23 mouse cellular contexts compared by ENCODE assay signal in the genomic region with DNA sequence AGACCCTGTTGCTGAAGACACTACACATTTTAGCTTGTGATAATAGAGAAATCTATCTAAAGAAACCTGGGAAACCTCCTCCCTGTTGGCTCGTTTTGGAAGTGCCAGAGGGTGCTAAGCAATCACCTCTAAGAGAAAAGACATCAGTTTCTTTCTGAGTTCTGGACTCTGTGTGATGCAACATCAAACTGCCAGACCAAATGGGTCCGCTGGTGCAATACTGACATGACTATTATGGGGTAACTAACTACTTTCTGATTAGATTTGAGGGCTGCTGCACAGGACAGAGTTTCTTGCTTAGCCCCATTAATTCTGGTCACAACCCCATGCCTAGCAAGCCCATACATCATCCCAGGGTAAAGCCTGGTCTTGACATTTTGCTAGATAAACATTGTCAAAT.
A peak's percentile ranks its signal among the peaks of the same experiment; 100 is the strongest.
DNase-seq lines count a peak whose midpoint lies in the region; ATAC-seq and TF ChIP-seq lines count a peak whose summit lies in the region.
"Had no signal": no experiment of that assay in that cellular context is flagged by ENCODE, and none has a peak within 500 bp of the region (broad histone marks: within the 10 kb centered on the region; RNA-seq: fewer than 3 reads in every experiment).

No protein-coding gene starts in this region.

- TF ChIP-seq EP300 in stomach, postnatal 0 days (optimal IDR thresholded peaks at IDR 0.05) = no peak

- no peaks in the 10 kb centered on the region for H3K9me3 ChIP-seq in stomach, embryonic 16.5 days (replicated peaks; ENCODE audit: control insufficient read depth, low read length)
- H3K9me3 ChIP-seq in stomach, postnatal 0 days (ENCODE audit: control insufficient read depth, low read length) = no peaks in the 10 kb centered on the region

- H3K27me3 ChIP-seq in stomach, embryonic 16.5 days (ENCODE audit: control insufficient read depth, insufficient read depth, low read length) = no peaks in the 10 kb centered on the region
- H3K27me3 ChIP-seq in stomach, postnatal 0 days (ENCODE audit: control insufficient read depth, insufficient read depth, low read length) = no peaks in the 10 kb centered on the region
- H3K27me3 ChIP-seq: CH12.LX, Patski had no signal

- H3K9ac ChIP-seq in stomach, embryonic 16.5 days (ENCODE audit: low read length) = no peak overlapping the region
- H3K9ac ChIP-seq in stomach, postnatal 0 days (ENCODE audit: low read length) = no peak overlapping the region

- 28% methylated on average over 2 of the region's 2 CpGs for WGBS in stomach, embryonic 16.5 days
- WGBS in stomach, postnatal 0 days = 38% methylated on average over 2 of the region's 2 CpGs

- H3K36me3 ChIP-seq in stomach, embryonic 16.5 days (ENCODE audit: control insufficient read depth, insufficient read depth, low read length) = no peaks in the 10 kb centered on the region
- H3K36me3 ChIP-seq in stomach, postnatal 0 days (ENCODE audit: control insufficient read depth, insufficient read depth, low read length) = no peaks in the 10 kb centered on the region
- H3K36me3 ChIP-seq: G1E had no signal

- no peak overlapping the region for H3K4me2 ChIP-seq in stomach, embryonic 16.5 days (ENCODE audit: low read depth, low read length)
- no peak overlapping the region for H3K4me2 ChIP-seq in stomach, postnatal 0 days (replicated peaks; ENCODE audit: low read depth)

- no peak overlapping the region for H3K4me3 ChIP-seq in stomach, embryonic 16.5 days (replicated peaks; ENCODE audit: low read length)
- no peak overlapping the region for H3K4me3 ChIP-seq in stomach, postnatal 0 days (ENCODE audit: low read depth, low read length)

- H3K27ac ChIP-seq in stomach, embryonic 16.5 days (ENCODE audit: low read length) = no peak overlapping the region
- no peak overlapping the region for H3K27ac ChIP-seq in stomach, postnatal 0 days (replicated peaks)

- TF ChIP-seq CTCF in stomach, postnatal 0 days (IDR thresholded peaks at IDR 0.05; ENCODE audit: low read depth) = no peak

- DNase-seq in stomach, postnatal 0 days (ENCODE audit: low spot score) = no peak
- peak; percentile 33 for DNase-seq in 416B (ENCODE audit: low read depth)
- no peak for DNase-seq in cerebellum, postnatal 36 days
- no peak for DNase-seq in urinary bladder, adult 2 months (ENCODE audit: low spot score)
- DNase-seq in kidney, adult 18-20 months = no peak
- DNase-seq: adrenal gland, adult 2 months; adrenal gland, adult 8-10 months; adrenal gland, postnatal 10 days; adrenal gland, postnatal 14 days; adrenal gland, postnatal 25 days; adrenal gland, postnatal 36 days; B cell, adult 2 months; cerebellum, adult 11 months; cerebellum, adult 11-12 months; cerebellum, adult 18-20 months had no signal

- no peaks in the 10 kb centered on the region for H3K4me1 ChIP-seq in stomach, embryonic 16.5 days (ENCODE audit: control insufficient read depth, insufficient read depth, low read length)
- no peaks in the 10 kb centered on the region for H3K4me1 ChIP-seq in stomach, postnatal 0 days (replicated peaks; ENCODE audit: control insufficient read depth, insufficient read depth)

- peak; percentile 7; the same call in 1 of the 2 replicates for ATAC-seq in stomach, embryonic 16.5 days (ENCODE audit: insufficient read depth, low FRiP score)
- ATAC-seq in stomach, postnatal 0 days (ENCODE audit: low FRiP score, low TSS enrichment) = no peak
- ATAC-seq in granulocyte monocyte progenitor cell, adult 5-6 weeks (replicated peaks; ENCODE audit: poor library complexity, severe bottlenecking) = peak; percentile 80
- peak; percentile 76 for ATAC-seq in megakaryocyte progenitor cell, adult 5-6 weeks (replicated peaks; ENCODE audit: poor library complexity)
- ATAC-seq: activated CD4-positive, CD25-positive, alpha-beta regulatory T cell, adult 4 months; CD4-positive, CD25-positive, alpha-beta regulatory T cell, adult 4 months; Patski had no signal
